Mouse (Mus musculus) granulocyte monocyte progenitor cell, adult 5-6 weeks (primary cell): Measurements from ENCODE around the gene Cxcr6. TPM values are rescaled to one million over a fixed set of nuclear protein-coding genes. Genes with fewer than 3 reads are reported as not detected.

Experiments used
- ATAC-seq: replicated peaks from 2 replicates; pipeline ENCODE4 v1.8.0; 2016; ENCODE audit warnings: mild to moderate bottlenecking, moderate TSS enrichment, inconsistent platforms; ENCODE audit not compliant: poor library complexity, severe bottlenecking
- total RNA-seq, 2 experiments: library from RNA; stranded (forward) in 1 of 2; stranded (reverse) in 1 of 2; fragments of 200-712, 200-1000 nt in 1 of 2; fragments of >200 nt in 1 of 2; fragmentation: Nextera tagmentation in 1 of 2; gene quantifications; 2 replicates each; pipeline ENCODE4 v1.2.3; 2014 to 2017

The Cxcr6 gene
- total RNA-seq, 2 experiments from 2014 or later = not detected

DNA sequence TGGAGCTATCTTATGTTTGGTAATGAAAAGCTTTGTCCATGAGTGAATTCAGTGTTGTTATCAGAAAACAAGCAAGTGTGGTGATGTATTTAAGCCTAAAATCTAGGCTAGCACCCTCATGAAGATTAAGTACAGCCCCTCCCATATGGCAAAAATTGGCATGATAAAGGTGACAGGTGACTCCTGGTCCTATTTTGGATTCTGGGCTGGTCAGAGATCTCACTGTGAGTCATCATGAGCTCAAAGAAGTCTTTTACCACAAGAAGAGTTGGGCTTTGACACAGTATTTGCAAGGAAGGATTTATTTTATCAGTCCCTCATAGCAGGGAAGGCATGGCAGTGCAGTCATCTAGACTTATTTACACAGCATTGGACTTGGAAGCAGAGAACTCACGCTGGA lies 9.7 kb downstream of the Cxcr6 start:
- ATAC-seq = no peak

GRCm38 (mm10) chr9:123818601-123819000 lies 12.3 kb downstream of the Cxcr6 start:
- no peak for ATAC-seq

- ATAC-seq = no peak
Measured at GRCm38 (mm10) chr9:123826631-123827030, 20.4 kb downstream of the Cxcr6 start.

DNA sequence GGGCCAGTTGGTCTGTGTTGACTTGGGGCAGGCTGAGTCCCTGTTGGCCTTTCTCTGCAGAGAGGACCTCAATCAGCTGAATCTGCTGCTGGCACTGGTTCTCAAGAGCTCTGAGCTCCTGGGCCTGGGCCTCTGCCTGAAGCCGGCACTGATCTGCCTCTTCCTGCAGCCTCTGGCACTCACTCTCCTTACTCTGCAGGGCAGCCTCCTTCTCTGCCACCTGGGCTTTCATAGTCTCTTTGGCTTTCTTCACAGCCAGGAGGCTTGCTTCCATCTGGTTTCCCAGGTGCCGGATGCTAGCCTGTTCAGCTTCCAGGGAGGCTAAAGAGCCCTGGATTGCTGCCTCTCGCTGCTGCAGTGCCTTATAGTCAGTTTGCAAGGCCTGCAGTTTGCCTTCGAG lies 22.6 kb downstream of the Cxcr6 start:
- no peak for ATAC-seq

DNA sequence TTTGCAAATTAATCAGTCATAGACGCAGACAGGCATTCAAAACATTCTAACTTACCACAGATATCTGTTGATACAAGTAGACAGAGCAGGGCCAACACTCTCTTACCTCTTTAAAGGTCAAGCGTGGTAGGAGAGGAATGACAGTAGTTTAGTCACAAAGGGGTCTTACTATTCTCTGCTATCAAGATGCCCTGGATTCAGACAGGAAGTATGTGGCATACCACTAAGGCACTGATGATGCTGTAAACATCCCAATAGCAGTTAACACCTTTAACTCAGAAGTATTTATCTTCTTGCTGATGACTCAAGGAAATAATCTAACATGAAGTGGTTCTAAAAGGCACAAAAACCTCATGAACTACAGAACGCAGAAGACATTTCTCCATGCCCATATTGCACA lies 29.6 kb downstream of the Cxcr6 start:
- ATAC-seq = no peak

- ATAC-seq = peak; percentile 89
Measured at GRCm38 (mm10) chr9:123840243-123840642, 34.0 kb downstream of the Cxcr6 start.

DNA sequence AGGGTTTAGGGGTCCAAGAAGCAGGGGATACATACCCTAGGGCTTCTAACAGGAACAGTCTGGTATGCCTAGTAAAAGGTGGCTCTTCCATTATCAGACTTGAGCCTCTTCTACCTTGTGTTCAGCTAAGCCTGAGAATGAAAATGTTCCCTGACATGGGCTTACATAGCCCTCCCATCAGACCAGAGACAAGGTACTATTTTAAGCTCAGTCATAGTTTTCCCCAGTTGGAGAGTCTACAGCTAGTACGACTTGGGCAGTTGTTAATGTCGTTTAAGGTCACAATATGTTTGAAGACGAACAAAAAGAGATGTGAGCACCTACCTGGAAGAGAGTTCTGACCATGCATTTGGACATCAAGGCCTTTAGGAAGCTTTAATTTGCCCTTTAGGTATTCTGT lies 38.2 kb downstream of the Cxcr6 start:
- no peak for ATAC-seq

- peak; percentile 58 for ATAC-seq
Measured at GRCm38 (mm10) chr9:123845120-123845519, 38.8 kb downstream of the Cxcr6 start.

DNA sequence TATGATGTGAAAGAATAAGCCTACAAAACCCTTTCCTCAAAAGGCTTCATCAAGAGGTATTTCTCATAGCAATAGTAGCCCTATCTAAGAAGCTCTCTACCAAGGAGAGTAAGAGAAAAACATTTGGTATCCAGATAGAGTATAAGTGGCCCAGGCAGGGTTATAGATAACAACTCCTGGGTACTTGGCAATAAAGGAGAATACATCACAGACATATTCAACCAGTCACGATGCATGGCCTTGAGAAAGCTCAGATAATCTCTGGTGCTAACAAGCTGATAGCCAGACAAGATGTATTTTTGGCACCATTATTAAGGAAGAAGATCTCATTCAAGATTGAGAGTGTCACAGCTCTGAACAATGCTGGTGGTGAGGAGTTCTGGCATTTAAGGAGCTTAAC lies 40.2 kb downstream of the Cxcr6 start:
- ATAC-seq = no peak

- ATAC-seq = no peak
Measured at GRCm38 (mm10) chr9:123849976-123850695, 43.9 kb downstream of the Cxcr6 start.

DNA sequence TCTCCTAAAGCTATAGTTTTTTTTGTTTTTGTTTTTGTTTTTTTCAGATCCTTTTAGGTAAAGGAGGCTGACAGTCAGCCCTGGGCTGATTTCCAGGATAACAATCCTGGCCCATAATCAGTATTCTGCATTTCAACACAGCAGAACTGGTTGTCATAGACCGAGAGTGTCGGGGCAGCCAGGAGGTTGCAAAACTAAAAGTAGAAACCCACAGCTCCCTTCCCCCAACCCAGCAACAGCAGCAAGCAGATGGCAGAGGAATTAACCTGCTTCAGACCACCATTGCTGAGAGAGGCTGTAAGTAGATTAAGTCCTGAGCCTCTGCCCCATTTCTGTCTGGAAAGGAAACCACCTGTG lies 44.4 kb downstream of the Cxcr6 start:
- ATAC-seq = peak; percentile 54

DNA sequence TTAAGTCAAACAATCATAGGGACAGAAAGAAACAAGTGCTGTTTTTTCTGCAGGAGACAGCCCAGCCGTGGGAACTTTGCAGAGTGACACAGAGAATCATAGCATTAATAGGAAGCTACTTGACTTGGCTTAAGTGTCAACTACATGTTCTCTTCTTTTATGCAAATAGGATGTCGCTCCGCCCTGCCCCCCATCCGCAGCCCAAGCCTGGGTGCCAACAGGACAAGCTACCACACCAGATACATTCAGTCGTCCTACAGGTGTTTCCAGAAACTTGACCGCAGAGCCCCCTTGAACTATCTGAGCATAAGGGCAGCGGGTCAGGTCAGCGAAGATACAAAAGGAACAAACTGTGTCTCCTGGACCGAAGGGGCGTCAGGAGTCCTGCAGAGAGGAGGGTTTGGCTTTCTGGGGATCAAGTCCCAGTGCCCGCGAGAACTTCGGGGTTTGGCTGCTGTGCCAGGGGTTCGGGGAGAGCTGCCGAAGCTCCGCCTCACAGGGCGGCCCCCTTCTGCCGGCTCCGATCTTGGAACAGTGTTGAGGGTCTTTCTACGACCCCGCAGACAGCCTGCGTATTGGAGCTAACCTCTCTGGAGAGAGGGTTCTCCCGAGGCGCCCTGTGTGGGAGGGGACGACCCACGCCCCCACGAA lies 44.9 kb downstream of the Cxcr6 start:
- ATAC-seq = peak; percentile 54

GRCm38 (mm10) chr9:123851713-123852448 lies 45.6 kb downstream of the Cxcr6 start, which contains the start of gene Fyco1:
Fyco1 (minus strand) TSS chr9:123851899.
- peak; percentile 83 for ATAC-seq

DNA sequence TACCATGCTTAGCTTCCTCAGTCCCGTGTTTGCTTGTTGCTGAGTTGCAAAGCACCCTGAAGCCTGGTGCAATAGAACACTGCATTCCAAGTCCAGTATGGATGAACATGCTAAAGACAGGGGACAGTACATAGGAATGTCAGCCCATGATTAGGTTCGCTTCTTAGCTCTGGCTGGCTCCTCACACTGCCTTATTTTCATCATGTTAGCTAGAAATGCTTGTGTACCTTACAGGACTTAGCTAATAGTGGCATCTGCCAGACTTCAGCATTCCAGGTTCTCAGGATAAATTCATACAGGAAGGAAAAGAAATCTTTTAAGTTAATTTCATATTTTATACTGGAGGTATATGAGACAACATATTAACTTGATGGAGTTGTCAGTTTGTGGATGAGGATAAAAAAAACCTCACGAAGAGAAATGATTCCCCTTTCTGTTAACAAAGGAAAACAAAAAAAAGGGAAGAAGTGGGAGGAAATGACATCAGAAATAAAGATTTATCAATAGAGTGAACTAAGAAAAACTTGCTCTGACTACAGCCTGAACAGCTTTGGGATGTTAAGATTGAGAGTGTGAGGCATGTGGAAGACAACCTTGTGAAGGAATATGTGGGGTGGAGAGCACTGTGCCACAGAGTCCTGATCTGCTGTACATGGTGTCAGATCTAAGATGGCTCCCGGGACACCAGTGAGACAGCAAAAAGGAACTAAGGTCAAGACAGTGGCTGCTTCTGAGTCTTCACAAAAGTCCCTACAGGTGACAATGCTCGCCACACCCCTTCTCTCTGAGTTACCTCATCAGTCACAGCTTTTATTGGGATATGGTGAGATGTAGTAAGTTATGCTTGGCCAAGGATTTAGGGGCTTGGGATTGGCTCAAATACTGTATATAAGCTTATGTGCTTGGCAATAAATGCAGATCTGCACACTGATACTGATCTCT lies 46.4 kb downstream of the Cxcr6 start:
- ATAC-seq = no peak

DNA sequence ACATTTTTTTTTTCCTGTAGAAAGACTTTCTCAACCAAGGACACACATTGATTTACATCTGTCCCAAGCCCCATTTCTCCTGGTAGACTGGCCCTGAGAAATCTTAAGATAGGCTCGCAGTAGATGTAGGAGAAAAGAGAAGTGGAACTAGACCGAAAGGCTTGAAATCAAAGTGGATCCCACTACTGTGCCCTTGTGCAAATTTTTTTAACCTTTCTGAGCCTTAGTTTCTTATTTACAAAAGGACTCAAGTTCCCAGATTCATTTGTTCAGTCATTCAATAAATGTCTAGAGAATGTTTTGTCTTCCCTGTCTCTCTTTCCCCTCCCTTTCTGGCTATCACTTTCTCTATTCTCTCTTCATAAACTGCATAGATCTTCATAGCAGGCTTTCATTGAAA lies 50.6 kb downstream of the Cxcr6 start:
- ATAC-seq = peak; percentile 30; the same call in 1 of the 2 replicates

Other genes starting within 250 kb of the Cxcr6 start
- gene Slc6a20b, start 173.9 kb upstream of the Cxcr6 start, total RNA-seq (2014; fragmentation: Nextera tagmentation) = not detected in 2 replicates
- gene Slc6a20b, start 173.9 kb upstream of the Cxcr6 start, total RNA-seq (2017) = 0.21 and 0.26 TPM in 2 replicates
- not detected in 2 replicates for gene Ccr9, start 128.0 kb upstream of the Cxcr6 start, total RNA-seq (2014; fragmentation: Nextera tagmentation)
- gene Ccr9, start 128.0 kb upstream of the Cxcr6 start, total RNA-seq (2017) = 0.13 TPM in 1 of 2 replicates, not detected in the other
- not detected in 2 replicates for gene Slc6a20a, start 127.6 kb upstream of the Cxcr6 start, total RNA-seq (2014; fragmentation: Nextera tagmentation)
- gene Slc6a20a, start 127.6 kb upstream of the Cxcr6 start, total RNA-seq (2017) = not detected in 2 replicates
- gene Lztfl1, start 88.8 kb upstream of the Cxcr6 start, total RNA-seq (2014; fragmentation: Nextera tagmentation) = 32.8 and 34.2 TPM in 2 replicates
- gene Lztfl1, start 88.8 kb upstream of the Cxcr6 start, total RNA-seq (2017) = 33.9 and 35.4 TPM in 2 replicates
- gene Fyco1, start 45.4 kb downstream of the Cxcr6 start, total RNA-seq (2014; fragmentation: Nextera tagmentation) = 19.1 and 28.6 TPM in 2 replicates
- 10.7 and 15.1 TPM in 2 replicates for gene Fyco1, start 45.4 kb downstream of the Cxcr6 start, total RNA-seq (2017)
- not detected in 2 replicates for gene Xcr1, start 55.6 kb downstream of the Cxcr6 start, total RNA-seq (2014; fragmentation: Nextera tagmentation)
- gene Xcr1, start 55.6 kb downstream of the Cxcr6 start, total RNA-seq (2017) = 0.13 TPM in 1 of 2 replicates, not detected in the other
- 2.1 and 3.8 TPM in 2 replicates for gene Ccr1, start 162.2 kb downstream of the Cxcr6 start, total RNA-seq (2014; fragmentation: Nextera tagmentation)
- gene Ccr1, start 162.2 kb downstream of the Cxcr6 start, total RNA-seq (2017) = 4.7 and 5.6 TPM in 2 replicates
- not detected in 2 replicates for gene Ccr1l1, start 171.9 kb downstream of the Cxcr6 start, total RNA-seq (2014; fragmentation: Nextera tagmentation)
- gene Ccr1l1, start 171.9 kb downstream of the Cxcr6 start, total RNA-seq (2017) = not detected in 2 replicates
- not detected in 2 replicates for gene Ccr3, start 215.5 kb downstream of the Cxcr6 start, total RNA-seq (2014; fragmentation: Nextera tagmentation)
- gene Ccr3, start 215.5 kb downstream of the Cxcr6 start, total RNA-seq (2017) = 0.36 and 0.73 TPM in 2 replicates